Mouse (Mus musculus) heart, postnatal 0 days (tissue): ENCODE results near the gene Gabarap. TPM values are rescaled to one million over a fixed set of nuclear protein-coding genes. Genes with fewer than 3 reads are reported as not detected.
A peak's percentile ranks its signal among the peaks of the same experiment; 100 is the strongest.

Source experiments
- ATAC-seq: fragments of 200-750 bp; cut with Nextera tagmentation; 2 replicates; pipeline ENCODE4 v1.8.0; 2017; ENCODE audit warnings: low read depth, moderate number of reproducible peaks, moderate library complexity; ENCODE audit not compliant: insufficient read depth
- DNase-seq: peaks from one replicate; pipeline ENCODE4 v3.0.0-alpha.2; 2016; ENCODE audit warnings: low spot score
- H3K27ac ChIP-seq: fragments of 300-500 bp; sonication (generic); 2 replicates; pipeline ENCODE4 v1.5.1; 2014; ENCODE audit warnings: low read depth, mild to moderate bottlenecking
- H3K27me3 ChIP-seq: fragments of 300-500 bp; sonication (generic); 2 replicates; pipeline ENCODE4 v1.6.1; 2014; ENCODE audit warnings: low read length, mixed read lengths; ENCODE audit not compliant: control insufficient read depth, insufficient read depth
- H3K36me3 ChIP-seq: fragments of 300-500 bp; sonication (generic); replicated peaks from 2 replicates; pipeline ENCODE4 v1.6.1; 2014; ENCODE audit warnings: low read length, mixed read lengths; ENCODE audit not compliant: control insufficient read depth, insufficient read depth
- H3K4me1 ChIP-seq: fragments of 300-500 bp; sonication (generic); 2 replicates; pipeline ENCODE4 v1.6.1; 2014; ENCODE audit warnings: antibody characterized with exemption; ENCODE audit not compliant: control insufficient read depth, insufficient read depth
- H3K4me2 ChIP-seq: fragments of 300-500 bp; sonication (generic); 2 replicates; pipeline ENCODE4 v1.6.1; 2014; ENCODE audit warnings: low read depth, mild to moderate bottlenecking, low read length, moderate library complexity
- H3K4me3 ChIP-seq: fragments of 300-500 bp; sonication (generic); 2 replicates; pipeline ENCODE4 v1.5.1; 2014; ENCODE audit warnings: low read depth, low read length
- H3K9ac ChIP-seq: fragments of 300-500 bp; sonication (generic); replicated peaks from 2 replicates; pipeline ENCODE4 v1.6.1; 2014; ENCODE audit warnings: low read depth, low read length, mixed read lengths
- H3K9me3 ChIP-seq: fragments of 300-500 bp; sonication (generic); replicated peaks from 2 replicates; pipeline ENCODE4 v1.6.1; 2016; ENCODE audit warnings: low read length; ENCODE audit not compliant: control insufficient read depth
- CTCF ChIP-seq: IDR thresholded peaks from 2 replicates; pipeline ENCODE4 v1.5.1; 2016; ENCODE audit warnings: antibody characterized with exemption, control low read depth, low read depth
- EP300 ChIP-seq: IDR thresholded peaks from 2 replicates; pipeline ENCODE4 v1.6.1; 2016; ENCODE audit warnings: antibody characterized with exemption, low read depth
- WGBS: fragments of 180-500 bp; shearing (Covaris S2); extraction: QIAGEN DNeasy Blood & Tissue Kit; methylation state at CpG from one replicate; pipeline ENCODE4 v1.1.7; 2014; 5-methylcytosine and 5-hydroxymethylcytosine counted together
- polyA plus RNA-seq: library from polyadenylated mRNA; unstranded; fragments of >200 nt; fragmentation: Nextera tagmentation; extraction: Ambion mirVana; gene quantifications from 2 replicates; pipeline ENCODE4 v1.2.1, GENCODE M21; 2015
- total RNA-seq: library from RNA; depleted of rRNA; stranded (reverse); fragments of >200 nt; gene quantifications from 2 replicates; pipeline ENCODE4 v1.2.3, GENCODE M21; 2014; ENCODE audit warnings: low replicate concordance

Gabarap gene
- total and polyA plus RNA-seq, 2 experiments from 2014 or later, result 305 to 472 TPM

DNA sequence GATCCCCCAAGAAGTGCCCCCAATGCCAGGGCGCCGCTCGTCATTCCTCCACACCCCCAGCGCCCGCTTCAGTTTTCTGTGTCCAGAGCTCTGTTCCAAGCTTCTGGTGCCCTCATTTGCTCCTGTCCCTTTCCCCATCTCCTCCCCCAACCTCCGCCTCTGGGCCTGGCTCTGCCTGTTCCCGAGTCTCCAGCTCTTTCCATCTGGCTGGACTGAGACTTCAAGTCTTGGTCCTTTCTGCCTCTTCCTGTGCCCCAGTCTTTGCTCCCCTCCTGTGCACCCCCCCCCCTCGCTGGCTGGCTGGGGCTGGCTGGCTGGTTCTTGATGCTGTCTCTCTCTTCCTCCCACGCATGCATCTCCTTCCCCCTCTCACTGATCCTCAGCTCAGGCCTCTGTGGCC, 36.5 kb downstream of the Gabarap start:
- Histone ChIP-seq H3K36me3 (peaks cover 12% of the 10 kb centered on the region), H3K4me1 (peaks cover 19% of the 10 kb centered on the region; the same call in 1 of the 2 replicates), H3K4me2 (peak overlapping the region; percentile 60), H3K27me3 (peaks cover 12% of the 10 kb centered on the region; the same call in 1 of the 2 replicates), H3K27ac (peak overlapping the region; percentile 46; the same call in 1 of the 2 replicates), H3K4me3 (peak overlapping the region; percentile 35; the same call in 1 of the 2 replicates), H3K9ac (no peak overlapping the region), H3K9me3 (no peaks in the 10 kb centered on the region)
- DNase-seq, result no peak
- TF ChIP-seq CTCF, result no peak
- TF ChIP-seq EP300, result no peak
- WGBS, result 52% methylated on average over 9 of the region's 9 CpGs
- ATAC-seq, result no peak

DNA sequence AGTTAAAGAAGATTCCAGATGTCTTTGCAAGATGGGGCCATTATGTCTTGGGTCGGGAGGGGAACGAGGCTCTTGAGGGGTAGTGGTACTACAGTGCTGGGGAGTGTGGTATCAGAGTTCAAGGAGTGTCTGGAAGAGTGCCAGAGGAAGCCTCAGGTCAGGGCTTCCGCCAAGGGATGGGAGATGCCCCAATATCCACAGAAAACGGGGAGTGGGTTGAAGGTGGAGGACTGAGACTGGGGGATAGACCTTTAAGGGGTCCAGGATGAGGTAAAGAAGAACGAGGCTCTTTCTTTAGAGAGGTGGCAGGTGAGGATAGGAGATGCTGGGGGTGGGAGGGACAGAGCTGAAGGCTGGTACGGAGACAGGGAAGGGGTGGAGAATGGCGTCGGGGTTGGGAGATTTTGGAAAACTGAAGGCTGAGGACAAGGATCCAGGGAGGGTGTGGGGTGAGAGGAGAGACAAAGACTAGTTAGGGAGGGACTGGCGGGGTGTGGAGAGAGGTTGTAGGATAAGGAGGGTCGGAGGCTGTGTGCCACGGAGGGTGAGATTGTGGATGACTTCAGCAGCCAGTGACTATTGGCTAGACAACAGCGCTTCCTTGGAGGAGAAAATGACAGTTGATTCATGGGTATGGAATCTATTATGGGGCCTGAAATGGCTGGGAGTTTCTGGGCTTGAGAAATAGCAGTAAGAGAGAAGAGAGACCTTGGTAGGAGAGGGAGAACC, 37.6 kb downstream of the Gabarap start:
- H3K4me1 ChIP-seq, result peaks cover 19% of the 10 kb centered on the region; the same call in 1 of the 2 replicates
- no peak for TF ChIP-seq EP300
- no peak for TF ChIP-seq CTCF
- H3K9ac ChIP-seq, result no peak overlapping the region
- ATAC-seq, result no peak
- no peak for DNase-seq
- H3K4me2 ChIP-seq, result peak overlapping the region; percentile 60
- H3K27me3 ChIP-seq, result peaks cover 12% of the 10 kb centered on the region; the same call in 1 of the 2 replicates
- peaks cover 12% of the 10 kb centered on the region for H3K36me3 ChIP-seq
- peak overlapping the region; percentile 56 for H3K27ac ChIP-seq
- H3K4me3 ChIP-seq, result peak overlapping the region; percentile 6; the same call in 1 of the 2 replicates
- no peaks in the 10 kb centered on the region for H3K9me3 ChIP-seq
- 25% methylated on average over 12 of the region's 12 CpGs for WGBS

DNA sequence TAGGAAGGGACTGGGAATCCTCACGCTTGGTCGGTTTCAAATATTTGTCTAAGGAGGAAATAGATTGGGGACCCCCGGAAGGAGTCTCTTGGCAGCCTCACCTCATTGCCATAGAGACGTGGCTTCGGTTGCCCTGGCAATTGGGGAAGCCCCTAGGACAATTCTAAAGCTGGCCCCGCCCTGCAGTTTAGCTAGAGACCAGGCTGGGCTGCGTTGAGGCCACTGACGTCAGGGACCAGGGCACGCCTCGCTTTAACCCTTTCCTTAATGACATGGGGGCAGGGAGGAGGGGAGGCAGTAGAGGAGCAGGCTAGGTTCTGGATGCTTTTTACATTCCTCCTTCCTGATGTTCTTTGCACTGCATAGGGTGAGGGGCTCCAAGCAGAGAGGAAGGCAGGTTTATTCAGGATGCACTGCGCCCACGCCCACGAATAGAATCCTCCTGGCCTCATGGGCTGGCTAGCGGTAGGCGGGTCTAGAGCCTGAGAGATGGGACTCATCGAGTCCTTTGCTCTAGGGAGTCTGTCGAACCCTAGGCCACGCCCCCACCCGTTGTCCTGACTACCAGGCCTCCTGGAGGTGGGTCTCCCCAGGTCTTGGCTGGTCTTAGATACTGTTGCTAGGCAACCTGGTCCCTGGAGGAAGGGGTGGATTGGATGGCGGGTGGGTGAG, 38.3 kb downstream of the Gabarap start:
- WGBS, result 3% methylated on average over 19 of the region's 20 CpGs
- Histone ChIP-seq H3K4me2 (peak overlapping the region; percentile 60), H3K36me3 (peaks cover 12% of the 10 kb centered on the region), H3K27me3 (peaks cover 10% of the 10 kb centered on the region; the same call in 1 of the 2 replicates), H3K9me3 (no peaks in the 10 kb centered on the region), H3K4me3 (peak overlapping the region; percentile 6), H3K27ac (peak overlapping the region; percentile 56), H3K9ac (no peak overlapping the region), H3K4me1 (peaks cover 15% of the 10 kb centered on the region; the same call in 1 of the 2 replicates)
- peak; percentile 60 for ATAC-seq
- TF ChIP-seq EP300 (no peak), CTCF (no peak)
- peak; percentile 63 for DNase-seq

- WGBS, result 56% methylated on average over 11 of the region's 11 CpGs
- Histone ChIP-seq H3K4me2 (peak overlapping the region; percentile 60), H3K9ac (no peak overlapping the region), H3K27me3 (peaks cover 7% of the 10 kb centered on the region; the same call in 1 of the 2 replicates), H3K4me3 (no peak overlapping the region; the same call in 1 of the 2 replicates), H3K9me3 (no peaks in the 10 kb centered on the region), H3K27ac (no peak overlapping the region), H3K4me1 (peaks cover 14% of the 10 kb centered on the region; the same call in 1 of the 2 replicates), H3K36me3 (peaks cover 12% of the 10 kb centered on the region)
- ATAC-seq (no peak), DNase-seq (no peak)
- TF ChIP-seq EP300 (no peak), CTCF (no peak)
Observed at GRCm38 (mm10) chr11:70029829-70030550, 39.0 kb downstream of the Gabarap start.

GRCm38 (mm10) chr11:70030651-70031320, 39.8 kb downstream of the Gabarap start:
- H3K4me2 ChIP-seq, result no peak overlapping the region
- peaks cover 14% of the 10 kb centered on the region; the same call in 1 of the 2 replicates for H3K4me1 ChIP-seq
- no peaks in the 10 kb centered on the region for H3K9me3 ChIP-seq
- no peak overlapping the region for H3K4me3 ChIP-seq
- H3K9ac ChIP-seq, result no peak overlapping the region
- DNase-seq, result no peak
- H3K27ac ChIP-seq, result no peak overlapping the region
- H3K36me3 ChIP-seq, result peaks cover 12% of the 10 kb centered on the region
- TF ChIP-seq CTCF, result no peak
- no peak for TF ChIP-seq EP300
- ATAC-seq, result no peak
- peaks cover 7% of the 10 kb centered on the region; the same call in 1 of the 2 replicates for H3K27me3 ChIP-seq
- WGBS, result 91% methylated on average over 28 of the region's 28 CpGs
